ENCODE assay signal across 10 mouse cellular contexts in the genomic region with DNA sequence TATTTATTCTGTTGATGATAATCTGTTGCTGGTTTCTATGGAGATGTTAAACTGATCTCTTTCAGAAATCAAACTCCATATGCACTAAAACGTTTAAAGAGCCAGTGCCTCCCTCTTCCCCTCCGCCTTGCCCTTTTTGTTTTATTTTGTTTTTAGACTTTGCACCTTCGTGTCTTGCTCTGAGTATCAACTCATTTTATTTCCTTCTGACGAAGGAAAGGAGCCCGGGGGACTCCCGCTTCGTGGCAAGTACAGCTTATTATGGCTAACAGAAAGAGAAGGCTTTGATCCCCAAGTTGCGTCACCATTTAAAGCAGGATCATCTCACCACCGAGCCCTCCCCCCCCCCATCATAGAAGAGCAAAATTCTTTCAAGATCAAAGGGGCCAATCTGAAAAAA. TPM values are rescaled to one million over a fixed set of nuclear protein-coding genes. Genes with fewer than 3 reads are reported as not detected.
DNase-seq lines count a peak whose midpoint lies in the region; ATAC-seq lines count a peak whose summit lies in the region.
"Had no signal": no experiment of that assay in that cellular context is flagged by ENCODE, and none has a peak within 500 bp of the region (broad histone marks: within the 10 kb centered on the region; RNA-seq: fewer than 3 reads in every experiment).

No protein-coding gene starts in this region.

- peak overlapping the region; percentile 87 for H3K4me3 ChIP-seq in heart, embryonic 13.5 days
- H3K4me3 ChIP-seq in embryonic facial prominence, embryonic 10.5 days = peak overlapping the region; percentile 76
- H3K4me3 ChIP-seq in hindbrain, embryonic 13.5 days = peak overlapping the region; percentile 60
- no peak overlapping the region; the same call in 1 of the 2 replicates for H3K4me3 ChIP-seq in midbrain, embryonic 15.5 days
- H3K4me3 ChIP-seq: liver, embryonic 15.5 days had no signal

- peak overlapping the region; percentile 88 for H3K4me2 ChIP-seq in heart, embryonic 13.5 days
- peak overlapping the region; percentile 99 for H3K4me2 ChIP-seq in hindbrain, embryonic 13.5 days
- peak overlapping the region; percentile 99 for H3K4me2 ChIP-seq in midbrain, embryonic 15.5 days

- intact Hi-C loops in heart, postnatal 14 days (cut with DNase I) = loop anchor here (5.0 kb wide), 2 partner anchors 240 to 255 kb away; no protein-coding TSS in a partner anchor

- WGBS in heart, embryonic 13.5 days = 3% methylated on average over 9 of the region's 9 CpGs
- under 1% methylated on average over 9 of the region's 9 CpGs for WGBS in embryonic facial prominence, embryonic 10.5 days
- WGBS in hindbrain, embryonic 13.5 days = under 1% methylated on average over 9 of the region's 9 CpGs
- WGBS in midbrain, embryonic 15.5 days = 0% methylated on average over 9 of the region's 9 CpGs

- H3K36me3 ChIP-seq in heart, embryonic 13.5 days = no peaks in the 10 kb centered on the region
- no peaks in the 10 kb centered on the region for H3K36me3 ChIP-seq in embryonic facial prominence, embryonic 10.5 days (replicated peaks)
- H3K36me3 ChIP-seq in hindbrain, embryonic 13.5 days = no peaks in the 10 kb centered on the region
- no peaks in the 10 kb centered on the region for H3K36me3 ChIP-seq in midbrain, embryonic 15.5 days (replicated peaks)
- H3K36me3 ChIP-seq: liver, embryonic 15.5 days had no signal

- H3K27ac ChIP-seq in heart, embryonic 13.5 days (replicated peaks) = peak overlapping the region; percentile 97
- no peak overlapping the region for H3K27ac ChIP-seq in embryonic facial prominence, embryonic 10.5 days (replicated peaks)
- no peak overlapping the region for H3K27ac ChIP-seq in hindbrain, embryonic 13.5 days
- H3K27ac ChIP-seq in midbrain, embryonic 15.5 days = no peak overlapping the region
- H3K27ac ChIP-seq: liver, embryonic 15.5 days had no signal

- H3K9ac ChIP-seq in heart, embryonic 13.5 days = peak overlapping the region; percentile 97
- H3K9ac ChIP-seq in hindbrain, embryonic 13.5 days = no peak overlapping the region
- no peak overlapping the region for H3K9ac ChIP-seq in midbrain, embryonic 15.5 days
- H3K9ac ChIP-seq: liver, embryonic 15.5 days had no signal

- no peak for ATAC-seq in heart, embryonic 13.5 days (ENCODE audit: extremely low read depth, insufficient number of reproducible peaks, low FRiP score, low TSS enrichment)
- ATAC-seq in hindbrain, embryonic 13.5 days (ENCODE audit: low FRiP score) = no peak
- no peak for ATAC-seq in midbrain, embryonic 15.5 days (replicated peaks)
- ATAC-seq: CD4-positive, CD25-positive, alpha-beta regulatory T cell, adult 4 months had no signal

- no peak for DNase-seq in heart, postnatal 14 days
- DNase-seq in embryonic facial prominence, embryonic 10.5 days (ENCODE audit: low spot score) = no peak
- DNase-seq in adrenal gland, adult 2 months = no peak
- no peak for DNase-seq in urinary bladder, postnatal 36 days (ENCODE audit: low spot score in 2 of 2)
- DNase-seq in layer of hippocampus, adult 18-20 months (ENCODE audit: low spot score in 2 of 2) = no peak

- H3K27me3 ChIP-seq in heart, embryonic 13.5 days (replicated peaks) = peaks cover 71% of the 10 kb centered on the region
- peaks cover 99% of the 10 kb centered on the region for H3K27me3 ChIP-seq in embryonic facial prominence, embryonic 10.5 days (replicated peaks; ENCODE audit: low read depth, poor library complexity, severe bottlenecking)
- H3K27me3 ChIP-seq in hindbrain, embryonic 13.5 days = peaks cover 87% of the 10 kb centered on the region
- H3K27me3 ChIP-seq in midbrain, embryonic 15.5 days (replicated peaks) = peaks cover 78% of the 10 kb centered on the region

- H3K4me1 ChIP-seq in heart, embryonic 13.5 days = peaks cover 70% of the 10 kb centered on the region
- peaks cover 83% of the 10 kb centered on the region for H3K4me1 ChIP-seq in embryonic facial prominence, embryonic 10.5 days
- peaks cover 81% of the 10 kb centered on the region for H3K4me1 ChIP-seq in hindbrain, embryonic 13.5 days (replicated peaks)
- peaks cover 66% of the 10 kb centered on the region for H3K4me1 ChIP-seq in midbrain, embryonic 15.5 days

- no peaks in the 10 kb centered on the region for H3K9me3 ChIP-seq in heart, embryonic 13.5 days
- no peaks in the 10 kb centered on the region for H3K9me3 ChIP-seq in embryonic facial prominence, embryonic 10.5 days
- no peaks in the 10 kb centered on the region for H3K9me3 ChIP-seq in hindbrain, embryonic 13.5 days
- no peaks in the 10 kb centered on the region for H3K9me3 ChIP-seq in midbrain, embryonic 15.5 days
- H3K9me3 ChIP-seq: liver, embryonic 15.5 days had no signal

RNA-seq across cellular contexts. Expression of a gene that starts 3.2 kb away (rescaled TPM):
- polyA plus RNA-seq in heart, embryonic 13.5 days (2015; fragmentation: Nextera tagmentation; extraction: Ambion mirVana) = 18.3 and 20.2 TPM in 2 replicates
- total RNA-seq in heart, postnatal 14 days (2021) = 10 to 100 TPM; 48.1 to 53.1 TPM
- 3.7 and 3.9 TPM in 2 replicates for polyA plus RNA-seq in embryonic facial prominence, embryonic 10.5 days (2016; fragmentation: Nextera tagmentation; extraction: Ambion mirVana)
- 6.7 and 8.1 TPM in 2 replicates for polyA plus RNA-seq in hindbrain, embryonic 13.5 days (2015; fragmentation: Nextera tagmentation; extraction: Ambion mirVana)
- polyA plus RNA-seq in midbrain, embryonic 15.5 days (2015; fragmentation: Nextera tagmentation; extraction: Ambion mirVana) = 2.8 and 2.9 TPM in 2 replicates
- total RNA-seq in adrenal gland, adult 2 months (2021) = 1 to 10 TPM; 4.3 to 7.4 TPM
- 5.5 and 7.9 TPM in 2 replicates for polyA plus RNA-seq in adrenal gland, adult 2 months (2012; rRNA removed)
- total RNA-seq in layer of hippocampus, adult 18-20 months (2021) = under 1 TPM; 0.61 to 0.62 TPM
